Mouse (Mus musculus) left cerebral cortex, postnatal 10 days (tissue): Measurements from ENCODE around the gene Dnm3. TPM values are rescaled to one million over a fixed set of nuclear protein-coding genes. Genes with fewer than 3 reads are reported as not detected.
A peak's percentile ranks its signal among the peaks of the same experiment; 100 is the strongest.

ENCODE experiments used
- DNase-seq, 2 experiments: peaks; one replicate each; pipeline ENCODE4 v3.0.0; 2021 to 2022; ENCODE audit warnings: low spot score in 2 of 2, mixed read lengths in 1 of 2; ENCODE audit errors: extremely low spot score in 1 of 2
- intact Hi-C: fragments of 180-260 bp; cut with DNase I; formaldehyde crosslinking; loops from one replicate; pipeline ENCODE4 v1.15.1; 2025
- total RNA-seq, 2 experiments: library from RNA; stranded (reverse); gene quantifications; 2 replicates each; pipeline ENCODE4 v1.2.3; 2021

Gene Dnm3
- total RNA-seq, 2 experiments from 2014 or later, result 74.5 to 81.2 TPM

- DNase-seq, result no peak
- intact Hi-C loops, result no loop called here
These were observed 254.4 kb downstream of the Dnm3 start for GRCm38 (mm10) chr1:162223258-162223940.

GRCm38 (mm10) chr1:162222353-162222752, 255.5 kb downstream of the Dnm3 start:
- DNase-seq, result no peak

GRCm38 (mm10) chr1:162221801-162222301, 256.0 kb downstream of the Dnm3 start:
- intact Hi-C loops, result no loop called here
- no peak for DNase-seq

More at GRCm38 (mm10) chr1:162222353-162222752, 255.5 kb downstream of the Dnm3 start:
- intact Hi-C loops, result no loop called here

- DNase-seq, result no peak
- intact Hi-C loops, result no loop called here
These were observed 256.9 kb downstream of the Dnm3 start for GRCm38 (mm10) chr1:162220891-162221290.

- intact Hi-C loops, result no loop called here
- DNase-seq, result no peak
These were observed 258.1 kb downstream of the Dnm3 start for GRCm38 (mm10) chr1:162219781-162220180.

GRCm38 (mm10) chr1:162218530-162219180, 259.2 kb downstream of the Dnm3 start:
- intact Hi-C loops, result no loop called here

GRCm38 (mm10) chr1:162217340-162217974, 260.4 kb downstream of the Dnm3 start:
- intact Hi-C loops, result no loop called here
- DNase-seq, result peak in 1 of 2 experiments; percentile 22

More at GRCm38 (mm10) chr1:162218530-162219180, 259.2 kb downstream of the Dnm3 start:
- DNase-seq, result no peak

- intact Hi-C loops, result no loop called here
- DNase-seq, result no peak
These were observed 261.2 kb downstream of the Dnm3 start for GRCm38 (mm10) chr1:162216656-162217055.

- intact Hi-C loops, result no loop called here
- no peak for DNase-seq
These were observed 262.1 kb downstream of the Dnm3 start for GRCm38 (mm10) chr1:162215743-162216142.

- DNase-seq, result no peak
- intact Hi-C loops, result no loop called here
These were observed 264.8 kb downstream of the Dnm3 start for GRCm38 (mm10) chr1:162213066-162213465.

GRCm38 (mm10) chr1:162210529-162210928, 267.3 kb downstream of the Dnm3 start:
- intact Hi-C loops, result no loop called here
- DNase-seq, result no peak

- intact Hi-C loops, result no loop called here
- DNase-seq, result no peak
These were observed 268.2 kb downstream of the Dnm3 start for GRCm38 (mm10) chr1:162209487-162210149.

- intact Hi-C loops, result no loop called here
- no peak for DNase-seq
These were observed 268.8 kb downstream of the Dnm3 start for GRCm38 (mm10) chr1:162209010-162209409.

- intact Hi-C loops, result no loop called here
- no peak for DNase-seq
These were observed 270.2 kb downstream of the Dnm3 start for GRCm38 (mm10) chr1:162207708-162208043.

GRCm38 (mm10) chr1:162206998-162207707, 270.7 kb downstream of the Dnm3 start:
- intact Hi-C loops, result no loop called here
- no peak for DNase-seq

- intact Hi-C loops, result no loop called here
- DNase-seq, result no peak
These were observed 275.1 kb downstream of the Dnm3 start for GRCm38 (mm10) chr1:162202465-162203348.

- DNase-seq, result no peak
- intact Hi-C loops, result no loop called here
These were observed 277.4 kb downstream of the Dnm3 start for GRCm38 (mm10) chr1:162200446-162200845.
